Mouse (Mus musculus): ENCODE measurements around the gene Susd4.

Gene Susd4

GRCm38 (mm10) chr1:182763716-182764461, at the start of gene Susd4:
TSS of gene Susd4 (plus strand) at chr1:182763860.
- peak; percentile 95 for DNase-seq

DNA sequence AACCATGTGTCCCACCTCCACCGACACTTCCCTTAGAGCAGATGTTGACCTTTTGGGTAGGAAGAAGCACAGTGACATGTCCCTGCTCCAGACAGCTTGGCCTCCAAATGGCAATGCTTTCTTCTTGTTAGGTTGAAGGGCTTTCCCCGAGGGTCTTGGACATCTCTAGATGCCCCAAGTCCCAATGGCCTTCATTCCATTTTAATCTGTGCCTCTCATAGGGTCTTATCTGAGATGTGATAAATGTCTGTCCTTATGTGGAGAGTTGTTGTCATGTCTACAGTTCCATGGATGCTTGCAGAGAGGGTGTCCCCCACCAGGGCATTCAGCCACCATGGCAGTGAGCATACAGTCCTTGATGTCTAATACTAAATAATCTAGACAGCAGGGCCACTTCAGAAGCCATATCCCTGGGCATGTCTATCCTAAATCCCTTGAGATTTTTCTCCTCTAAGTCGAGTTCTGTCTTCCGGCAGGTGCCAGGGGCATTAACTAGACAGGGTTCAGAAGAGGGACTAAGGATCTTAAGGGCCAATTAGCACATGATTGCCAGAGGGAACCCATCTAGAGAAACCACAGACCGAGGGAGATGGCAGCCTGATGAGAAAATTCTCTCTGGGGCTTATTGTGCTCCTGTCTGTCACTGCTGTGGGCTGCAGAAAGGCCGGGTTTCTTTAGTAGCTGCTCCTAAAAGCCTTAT, 49.3 kb upstream of the Susd4 start:
- no peak for DNase-seq

DNA sequence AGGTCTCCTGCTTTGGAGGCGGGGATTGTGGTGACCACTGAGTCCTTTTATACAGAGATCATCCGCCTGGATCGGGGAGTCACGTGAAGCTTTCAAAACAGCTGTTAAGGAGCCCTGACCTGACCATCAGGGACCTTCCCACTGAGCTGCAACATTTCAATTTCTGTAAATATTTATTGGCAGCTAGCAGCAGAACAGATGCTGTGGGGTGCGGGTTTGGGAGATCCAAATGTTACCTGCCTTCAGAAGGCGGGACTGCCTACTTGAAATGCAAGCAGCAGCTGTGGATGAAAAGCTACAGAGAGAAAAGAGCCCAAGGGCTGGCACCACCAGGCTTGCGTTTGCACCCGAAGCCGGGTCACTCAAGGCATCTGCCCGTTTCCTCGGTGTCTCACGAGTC, 36.1 kb upstream of the Susd4 start:
- DNase-seq, result no peak

DNA sequence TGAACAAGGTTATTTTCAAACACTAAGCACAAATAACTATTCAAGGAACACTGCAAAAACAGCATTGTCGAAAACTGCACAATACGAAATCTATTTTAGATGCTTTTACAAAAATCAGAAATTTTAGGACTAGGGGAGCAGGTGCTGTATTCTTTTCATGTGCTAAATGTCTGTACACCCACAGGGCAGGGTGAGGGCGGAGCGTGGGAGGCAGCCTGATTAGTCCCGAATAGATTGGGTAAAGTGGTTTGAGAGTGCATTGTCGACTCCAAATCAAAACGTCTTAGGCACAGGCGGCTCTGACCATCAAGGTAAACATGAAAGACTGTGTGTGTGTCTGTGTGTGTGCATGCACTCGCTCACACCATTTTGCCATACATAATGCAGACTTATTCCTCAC, 34.7 kb upstream of the Susd4 start:
- no peak for DNase-seq

- DNase-seq, result no peak
These were observed 31.0 kb upstream of the Susd4 start for GRCm38 (mm10) chr1:182732695-182733094.

- DNase-seq, result no peak
These were observed 27.8 kb upstream of the Susd4 start for GRCm38 (mm10) chr1:182735891-182736290.

GRCm38 (mm10) chr1:182747081-182747480, 16.6 kb upstream of the Susd4 start:
- DNase-seq, result no peak

GRCm38 (mm10) chr1:182747834-182748233, 15.8 kb upstream of the Susd4 start:
- DNase-seq, result no peak

DNA sequence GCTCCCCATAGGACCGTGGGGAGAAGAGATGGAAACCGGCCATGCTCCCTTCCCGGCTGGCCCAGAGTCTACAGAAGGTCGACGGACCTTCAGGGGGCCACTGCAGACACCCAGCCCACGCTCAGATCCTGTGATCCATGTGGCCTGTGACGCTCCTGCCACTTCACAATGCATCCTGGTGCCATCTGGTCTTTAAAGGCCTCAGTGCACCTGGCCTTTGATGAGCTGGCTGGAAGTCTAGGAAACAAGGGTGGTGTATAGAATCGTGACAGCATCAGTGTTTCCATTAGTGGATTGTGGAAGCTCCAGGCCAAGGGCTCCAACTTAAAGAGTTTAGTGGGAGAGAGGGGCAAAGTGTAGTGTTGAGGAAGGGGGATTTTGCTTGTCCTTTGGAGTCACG, 14.6 kb upstream of the Susd4 start, which contains the start of gene Ccdc185:
Gene Ccdc185, minus strand, starts transcription at position 101 of the 400 bp plus-strand sequence.
- DNase-seq, result no peak

GRCm38 (mm10) chr1:182751301-182751700, 12.4 kb upstream of the Susd4 start:
- no peak for DNase-seq

- no peak for DNase-seq
These were observed 10.0 kb upstream of the Susd4 start for GRCm38 (mm10) chr1:182753694-182754093.

GRCm38 (mm10) chr1:182754865-182755264, 8.8 kb upstream of the Susd4 start:
- DNase-seq, result no peak

DNA sequence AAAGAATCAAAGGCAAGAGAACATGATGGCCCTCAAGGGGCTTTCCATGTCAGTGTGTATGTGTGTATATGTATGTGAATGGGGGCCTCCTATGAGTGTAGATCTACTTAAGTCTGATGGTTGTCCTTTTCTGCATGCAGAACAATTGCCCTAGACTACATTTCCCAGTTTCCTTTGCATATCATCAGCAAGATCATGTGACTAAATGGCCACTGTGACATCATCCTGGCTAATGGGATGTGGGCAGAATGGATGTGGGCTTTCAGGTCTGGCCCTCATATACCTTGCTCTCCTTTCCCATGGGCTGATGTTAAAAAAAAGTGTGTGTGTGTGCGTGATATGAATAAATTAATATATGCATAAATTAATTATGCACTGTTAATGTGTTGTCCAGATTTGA, 4.9 kb upstream of the Susd4 start:
- DNase-seq, result no peak

- no peak for DNase-seq
These were observed 407 bp upstream of the Susd4 start for GRCm38 (mm10) chr1:182763191-182763715.

GRCm38 (mm10) chr1:182764541-182765281, 1.1 kb downstream of the Susd4 start:
- DNase-seq, result peak; percentile 65

- no peak for DNase-seq
These were observed 11.9 kb downstream of the Susd4 start for GRCm38 (mm10) chr1:182775576-182775975.

DNA sequence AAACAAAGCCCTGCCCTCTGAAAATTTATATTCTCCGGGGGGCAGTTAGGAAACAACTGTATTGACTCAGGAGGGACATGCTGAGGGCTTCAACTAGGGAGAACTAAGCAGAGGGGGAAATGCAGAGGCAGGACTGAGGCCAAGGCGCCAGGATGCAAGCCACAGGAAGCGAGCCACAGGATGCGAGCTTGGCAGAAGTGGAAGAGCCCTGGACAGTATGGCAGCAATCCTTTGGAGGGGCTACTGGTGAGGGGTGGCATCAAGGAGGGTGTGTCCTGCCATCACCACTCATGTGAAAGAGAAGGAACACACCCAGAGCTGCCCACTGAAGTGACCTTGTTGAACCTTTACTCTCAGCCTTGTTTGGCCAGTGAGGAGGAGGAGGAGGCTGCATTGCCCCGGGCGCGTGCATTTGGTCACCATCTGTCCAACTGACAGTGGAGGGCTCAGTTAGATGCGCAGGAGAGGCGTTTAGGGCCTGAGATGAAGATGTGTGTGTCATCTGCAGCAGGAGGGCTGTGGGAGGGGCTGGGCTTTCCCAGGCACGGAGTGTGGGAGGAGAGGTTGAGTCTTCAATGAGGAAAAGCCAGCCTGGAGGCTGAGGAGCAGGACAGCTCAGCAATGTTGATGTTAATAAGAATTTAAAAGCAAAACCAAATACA, 13.2 kb downstream of the Susd4 start:
- DNase-seq, result peak; percentile 49

DNA sequence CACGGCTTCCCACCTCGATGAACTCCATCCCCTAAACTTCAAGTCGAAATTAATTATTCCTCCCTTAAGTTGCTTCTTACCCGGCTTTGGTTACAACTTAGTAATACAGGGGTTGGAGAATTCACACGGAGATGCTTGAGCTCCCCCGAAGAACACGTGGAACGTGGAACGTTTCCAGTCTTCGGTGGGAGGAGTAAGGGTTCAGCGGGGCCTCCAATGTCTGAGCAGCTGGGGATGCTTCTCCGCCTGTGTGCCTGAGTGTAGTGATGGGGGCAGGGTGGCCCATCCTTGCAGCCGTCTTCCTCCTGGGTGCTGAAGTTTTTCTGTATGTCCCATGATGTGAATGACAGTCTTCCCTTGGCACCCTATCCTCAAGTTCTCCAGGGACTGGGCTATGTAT, 14.6 kb downstream of the Susd4 start:
- no peak for DNase-seq

GRCm38 (mm10) chr1:182779024-182779520, 15.4 kb downstream of the Susd4 start:
- no peak for DNase-seq

DNA sequence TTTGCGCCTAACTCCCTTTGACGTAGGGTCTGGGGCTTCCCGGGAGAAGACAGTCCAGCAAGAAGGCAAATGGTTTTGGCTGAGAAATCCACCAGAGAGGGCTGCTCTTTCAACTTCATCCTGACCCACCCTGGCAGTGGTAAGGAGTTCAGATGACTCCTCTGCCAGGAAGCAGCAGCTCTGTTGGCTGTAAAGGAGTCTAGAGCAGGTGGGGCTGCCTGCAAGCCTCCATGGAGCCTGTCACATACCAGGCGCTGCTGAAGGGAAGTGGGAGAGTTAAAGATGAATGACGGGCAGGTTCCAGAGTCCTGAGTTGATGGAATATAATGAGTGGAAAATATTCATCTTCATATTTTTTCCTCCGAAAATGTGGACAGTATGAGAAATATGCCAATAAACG, 20.1 kb downstream of the Susd4 start:
- no peak for DNase-seq

GRCm38 (mm10) chr1:182784784-182785183, 21.1 kb downstream of the Susd4 start:
- peak; percentile 42 for DNase-seq

DNA sequence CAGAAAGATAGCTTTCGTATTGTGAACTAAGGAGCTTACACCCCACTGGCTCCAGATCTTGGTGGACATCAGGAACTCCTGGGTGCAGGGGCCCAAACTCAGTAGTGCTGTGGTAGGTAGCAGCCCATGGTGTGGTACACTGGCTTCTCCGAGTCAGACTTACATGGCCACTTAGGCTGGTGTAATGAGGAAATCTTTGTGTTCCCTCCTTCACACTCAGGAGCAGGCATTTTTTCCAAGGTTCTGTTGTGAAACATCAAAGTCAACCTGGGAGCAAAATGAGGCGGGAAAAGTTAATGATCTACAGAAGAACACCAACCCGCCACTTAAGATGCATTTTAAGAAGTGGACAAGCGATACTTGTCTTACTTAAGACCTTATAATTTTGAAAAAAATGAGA, 21.8 kb downstream of the Susd4 start:
- no peak for DNase-seq

- no peak for DNase-seq
These were observed 23.4 kb downstream of the Susd4 start for GRCm38 (mm10) chr1:182787030-182787429.
